ENCODE assay signal across 27 mouse cellular contexts in the genomic region with DNA sequence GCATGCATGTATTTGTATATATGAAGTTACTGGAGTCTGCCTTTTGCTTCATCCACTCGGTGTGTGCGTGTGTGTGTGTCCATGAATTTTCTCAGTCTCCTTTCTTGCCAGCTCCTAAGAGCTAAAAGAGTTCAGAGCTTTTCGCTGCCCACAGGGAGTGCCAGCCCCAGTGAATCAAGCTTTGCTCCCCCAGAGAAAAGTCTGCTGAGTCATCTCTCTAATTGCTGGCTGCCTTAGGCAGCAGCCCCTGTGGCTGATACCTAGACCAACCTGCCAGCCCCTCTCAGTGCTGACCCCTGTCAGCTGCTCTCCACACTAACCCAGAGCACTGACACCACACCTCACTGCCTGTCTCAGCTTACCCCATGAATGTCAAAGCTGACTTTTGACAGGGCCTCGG.
A peak's percentile ranks its signal among the peaks of the same experiment; 100 is the strongest.
DNase-seq lines count a peak whose midpoint lies in the region; ATAC-seq and TF ChIP-seq lines count a peak whose summit lies in the region.
"Had no signal": no experiment of that assay in that cellular context is flagged by ENCODE, and none has a peak within 500 bp of the region (broad histone marks: within the 10 kb centered on the region; RNA-seq: fewer than 3 reads in every experiment).

No protein-coding gene starts in this region.

- no peak overlapping the region for H3K9ac ChIP-seq in forebrain, embryonic 11.5 days (ENCODE audit: low read length)
- no peak overlapping the region for H3K9ac ChIP-seq in forebrain, embryonic 12.5 days
- H3K9ac ChIP-seq in ES-Bruce4 (ENCODE audit: low read depth, poor library complexity, severe bottlenecking), result no peak overlapping the region
- H3K9ac ChIP-seq: embryonic facial prominence, embryonic 12.5 days; embryonic facial prominence, embryonic 15.5 days; forebrain, embryonic 13.5 days; hindbrain, embryonic 13.5 days; intestine, embryonic 15.5 days had no signal

- H3K9me3 ChIP-seq in forebrain, embryonic 11.5 days (ENCODE audit: control insufficient read depth, low read length), result no peaks in the 10 kb centered on the region
- no peaks in the 10 kb centered on the region for H3K9me3 ChIP-seq in forebrain, embryonic 12.5 days
- H3K9me3 ChIP-seq in ES-Bruce4 (replicated peaks; ENCODE audit: control insufficient read depth, insufficient read depth, low read length, poor library complexity, severe bottlenecking), result no peaks in the 10 kb centered on the region
- H3K9me3 ChIP-seq: embryonic facial prominence, embryonic 12.5 days; embryonic facial prominence, embryonic 15.5 days; forebrain, embryonic 13.5 days; hindbrain, embryonic 10.5 days; hindbrain, embryonic 13.5 days; intestine, embryonic 15.5 days had no signal

- no peak overlapping the region for H3K27ac ChIP-seq in forebrain, embryonic 11.5 days (ENCODE audit: low read depth, low read length)
- H3K27ac ChIP-seq in forebrain, embryonic 12.5 days, result no peak overlapping the region
- no peak overlapping the region for H3K27ac ChIP-seq in ES-Bruce4 (ENCODE audit: insufficient read depth, low read length)
- H3K27ac ChIP-seq: embryonic facial prominence, embryonic 12.5 days; embryonic facial prominence, embryonic 15.5 days; forebrain, embryonic 13.5 days; hindbrain, embryonic 10.5 days; hindbrain, embryonic 13.5 days; intestine, embryonic 15.5 days had no signal

- no peak for ATAC-seq in forebrain, embryonic 11.5 days (replicated peaks; ENCODE audit: low FRiP score)
- ATAC-seq in forebrain, embryonic 12.5 days (ENCODE audit: low FRiP score), result no peak
- ATAC-seq: activated CD4-positive, CD25-positive, alpha-beta regulatory T cell, adult 4 months; forebrain, embryonic 13.5 days; forebrain, embryonic 16.5 days; hindbrain, embryonic 16.5 days; intestine, embryonic 15.5 days had no signal

- H3K36me3 ChIP-seq in forebrain, embryonic 11.5 days (ENCODE audit: control insufficient read depth, insufficient read depth, low read length), result no peaks in the 10 kb centered on the region
- no peaks in the 10 kb centered on the region for H3K36me3 ChIP-seq in forebrain, embryonic 12.5 days (replicated peaks)
- no peaks in the 10 kb centered on the region for H3K36me3 ChIP-seq in ES-Bruce4 (ENCODE audit: control insufficient read depth, insufficient read depth, low read length, poor library complexity, severe bottlenecking)
- H3K36me3 ChIP-seq: embryonic facial prominence, embryonic 12.5 days; embryonic facial prominence, embryonic 15.5 days; hindbrain, embryonic 10.5 days; hindbrain, embryonic 13.5 days; intestine, embryonic 15.5 days had no signal

- H3K4me3 ChIP-seq in forebrain, embryonic 11.5 days (ENCODE audit: low read depth, low read length), result no peak overlapping the region
- no peak overlapping the region for H3K4me3 ChIP-seq in forebrain, embryonic 12.5 days (replicated peaks)
- H3K4me3 ChIP-seq in ES-Bruce4 (ENCODE audit: low read depth, low read length), result no peak overlapping the region
- H3K4me3 ChIP-seq: embryonic facial prominence, embryonic 12.5 days; embryonic facial prominence, embryonic 15.5 days; forebrain, embryonic 13.5 days; hindbrain, embryonic 10.5 days; hindbrain, embryonic 13.5 days; intestine, embryonic 15.5 days had no signal

- peak; percentile 17 for DNase-seq in forebrain, embryonic 11.5 days (ENCODE audit: low spot score)
- peak; percentile 18 for DNase-seq in 3134 (ENCODE audit: extremely low read depth, insufficient read length, low spot score)
- peak; percentile 44 for DNase-seq in brain, adult 2 months (ENCODE audit: low read depth, low spot score)
- no peak for DNase-seq in adrenal gland, adult 18-20 months (ENCODE audit: low spot score in 2 of 2)
- DNase-seq in cerebellum, postnatal 36 days, result no peak
- no peak for DNase-seq in embryo, embryonic 10 days (ENCODE audit: low spot score)
- DNase-seq: adrenal gland, postnatal 10 days; adrenal gland, postnatal 36 days; cerebellum, adult 11 months; cerebellum, adult 2 months; cerebellum, postnatal 10 days; gastrocnemius, postnatal 10 days; gastrocnemius, postnatal 36 days; kidney, adult 11 months; kidney, adult 8-10 months had no signal

- 84% methylated on average over 4 of the region's 4 CpGs for WGBS in forebrain, embryonic 11.5 days
- WGBS in forebrain, embryonic 12.5 days, result 83% methylated on average over 4 of the region's 4 CpGs

- no peaks in the 10 kb centered on the region for H3K27me3 ChIP-seq in forebrain, embryonic 11.5 days (ENCODE audit: control insufficient read depth, insufficient read depth, low read length)
- no peaks in the 10 kb centered on the region; the same call in 1 of the 2 replicates for H3K27me3 ChIP-seq in forebrain, embryonic 12.5 days
- H3K27me3 ChIP-seq in ES-Bruce4 (ENCODE audit: control insufficient read depth, insufficient read depth, low read length, poor library complexity, severe bottlenecking), result no peaks in the 10 kb centered on the region
- H3K27me3 ChIP-seq: embryonic facial prominence, embryonic 12.5 days; embryonic facial prominence, embryonic 15.5 days; forebrain, embryonic 13.5 days; hindbrain, embryonic 13.5 days had no signal

- H3K4me1 ChIP-seq in forebrain, embryonic 11.5 days (replicated peaks; ENCODE audit: control insufficient read depth, insufficient read depth, low read length), result no peaks in the 10 kb centered on the region
- no peaks in the 10 kb centered on the region for H3K4me1 ChIP-seq in forebrain, embryonic 12.5 days
- no peaks in the 10 kb centered on the region for H3K4me1 ChIP-seq in ES-Bruce4 (ENCODE audit: control insufficient read depth, insufficient read depth, low read length)
- H3K4me1 ChIP-seq: embryonic facial prominence, embryonic 15.5 days; forebrain, embryonic 13.5 days had no signal

- H3K4me2 ChIP-seq in forebrain, embryonic 11.5 days (ENCODE audit: low read depth, low read length, severe bottlenecking), result no peak overlapping the region
- no peak overlapping the region for H3K4me2 ChIP-seq in forebrain, embryonic 12.5 days
- H3K4me2 ChIP-seq: embryonic facial prominence, embryonic 12.5 days; embryonic facial prominence, embryonic 15.5 days; forebrain, embryonic 13.5 days; heart, embryonic 11.5 days; hindbrain, embryonic 13.5 days; intestine, embryonic 15.5 days had no signal

- TF ChIP-seq CTCF in ES-Bruce4 (IDR thresholded peaks at IDR 0.05; ENCODE audit: low read depth, low read length), result peak; percentile 2

- TF ChIP-seq POLR2A in ES-Bruce4 (IDR thresholded peaks at IDR 0.05; ENCODE audit: insufficient read depth, low read length), result no peak

- no peak for TF ChIP-seq EP300 in ES-Bruce4 (IDR thresholded peaks at IDR 0.05; ENCODE audit: insufficient read depth, low read depth, low read length)

Comparison
In these comparisons a context has a peak if more than half of its experiments do, and no peak if none do; other contexts are left out.
1. DNase-seq: peak in forebrain, embryonic 11.5 days (single experiment), 3134 (single experiment) and brain, adult 2 months (single experiment); none in adrenal gland, adult 18-20 months (0 of 2), cerebellum, postnatal 36 days (0 of 2) and embryo, embryonic 10 days (single experiment).